Mouse (Mus musculus) MEL (cell line): ENCODE measurements around the gene Smyd1. TPM values are rescaled to one million over a fixed set of nuclear protein-coding genes. Genes with fewer than 3 reads are reported as not detected.
A peak's percentile ranks its signal among the peaks of the same experiment; 100 is the strongest.

ENCODE experiments used
- DNase-seq: peaks from one replicate; pipeline ENCODE4 v3.0.0; 2011; ENCODE audit warnings: low read depth, low spot score
- H3K27ac ChIP-seq: 2 replicates; pipeline ENCODE4 v1.5.1; 2012; ENCODE audit warnings: low read depth, mild to moderate bottlenecking, control low read depth, low read length, moderate library complexity; ENCODE audit not compliant: control insufficient read depth
- H3K27me3 ChIP-seq, 2 experiments: fragments of 150-350 bp in 1 of 2; sonication (generic) in 1 of 2; 2 replicates each; pipeline ENCODE4 v1.6.1; 2012; ENCODE audit warnings: low read length in 2 of 2, mild to moderate bottlenecking in 2 of 2, improper control_type of control experiment in 1 of 2, moderate library complexity in 1 of 2; ENCODE audit not compliant: insufficient read depth in 2 of 2, control insufficient read depth in 1 of 2
- H3K36me3 ChIP-seq, 2 experiments: 2 replicates each; pipeline ENCODE4 v1.6.1; 2012 to 2014; ENCODE audit warnings: low read length in 2 of 2, improper control_type of control experiment in 1 of 2, inconsistent platforms in 1 of 2, mild to moderate bottlenecking in 1 of 2; ENCODE audit not compliant: insufficient read depth in 2 of 2, control insufficient read depth in 1 of 2
- H3K4me1 ChIP-seq, 2 experiments: fragments of 150-350 bp in 1 of 2; sonication (generic) in 1 of 2; 2 replicates each; pipeline ENCODE4 v1.6.1; 2012; ENCODE audit warnings: low read length in 2 of 2, improper control_type of control experiment in 1 of 2, mild to moderate bottlenecking in 1 of 2; ENCODE audit not compliant: insufficient read depth in 2 of 2, control insufficient read depth in 1 of 2
- H3K4me3 ChIP-seq, 2 experiments: fragments of 150-350 bp in 1 of 2; sonication (generic) in 1 of 2; 2 replicates each; pipeline ENCODE4 v1.5.1; 2012; ENCODE audit warnings: low read depth in 2 of 2, low read length in 2 of 2, mild to moderate bottlenecking in 2 of 2, moderate library complexity in 2 of 2, control low read depth in 1 of 2, improper control_type of control experiment in 1 of 2; ENCODE audit not compliant: control insufficient read depth in 1 of 2, insufficient read depth in 1 of 2
- H3K79me2 ChIP-seq: 2 replicates; pipeline ENCODE4 v1.6.1; 2012; ENCODE audit warnings: mild to moderate bottlenecking, low read length, moderate library complexity; ENCODE audit not compliant: control insufficient read depth, poor library complexity, insufficient read depth
- H3K9ac ChIP-seq: 2 replicates; pipeline ENCODE4 v1.6.1; 2012; ENCODE audit warnings: low read depth, mild to moderate bottlenecking, control low read depth, low read length, moderate library complexity; ENCODE audit not compliant: control insufficient read depth, poor library complexity, severe bottlenecking
- H3K9me3 ChIP-seq: fragments of 150-350 bp; sonication (generic); replicated peaks from 2 replicates; pipeline ENCODE4 v1.6.1; 2012; ENCODE audit warnings: mild to moderate bottlenecking, low read length, improper control_type of control experiment, moderate library complexity; ENCODE audit not compliant: insufficient read depth
- CHD1 ChIP-seq: IDR thresholded peaks from 2 replicates; pipeline ENCODE4 v1.6.1; 2012; ENCODE audit warnings: low read depth, mild to moderate bottlenecking, inconsistent platforms, low read length, improper control_type of control experiment
- ELF1 ChIP-seq: IDR thresholded peaks from 2 replicates; pipeline ENCODE4 v1.6.1; 2014; ENCODE audit warnings: low read depth, mild to moderate bottlenecking, inconsistent platforms, low read length, improper control_type of control experiment, moderate library complexity
- EP300 ChIP-seq, 2 experiments: IDR thresholded peaks; 2 replicates each; pipeline ENCODE4 v1.6.1; 2011; ENCODE audit warnings: improper control_type of control experiment in 2 of 2, low read length in 2 of 2, low read depth in 1 of 2, mild to moderate bottlenecking in 1 of 2
- ETS1 ChIP-seq: IDR thresholded peaks from 2 replicates; pipeline ENCODE4 v1.6.1; 2012; ENCODE audit warnings: low read depth, mild to moderate bottlenecking, inconsistent platforms, low read length, improper control_type of control experiment, moderate library complexity
- GABPA ChIP-seq: IDR thresholded peaks from 2 replicates; pipeline ENCODE4 v1.6.1; 2012; ENCODE audit warnings: low read depth, mild to moderate bottlenecking, inconsistent platforms, low read length, improper control_type of control experiment, moderate library complexity
- MAX ChIP-seq: IDR thresholded peaks from 2 replicates; pipeline ENCODE4 v1.6.1; 2011; ENCODE audit warnings: low read length, improper control_type of control experiment
- MEF2A ChIP-seq: IDR thresholded peaks from 2 replicates; pipeline ENCODE4 v1.6.1; 2014; ENCODE audit warnings: low read depth, mild to moderate bottlenecking, inconsistent platforms, low read length, improper control_type of control experiment; ENCODE audit not compliant: poor library complexity, insufficient replicate concordance, severe bottlenecking; ENCODE audit errors: extremely low read depth
- MXI1 ChIP-seq: IDR thresholded peaks from 2 replicates; pipeline ENCODE4 v1.6.1; 2011; ENCODE audit warnings: mild to moderate bottlenecking, low read depth, low read length, improper control_type of control experiment
- MYB ChIP-seq: IDR thresholded peaks from 2 replicates; pipeline ENCODE4 v1.6.1; 2011; ENCODE audit warnings: mild to moderate bottlenecking, low read depth, low read length, improper control_type of control experiment
- MYC ChIP-seq: IDR thresholded peaks from 2 replicates; pipeline ENCODE4 v1.6.1; 2011; ENCODE audit warnings: low read depth, mild to moderate bottlenecking, low read length, improper control_type of control experiment, moderate library complexity
- NELFE ChIP-seq: IDR thresholded peaks from 2 replicates; pipeline ENCODE4 v1.6.1; 2011; ENCODE audit warnings: low read depth, low read length, improper control_type of control experiment
- NRF1 ChIP-seq: IDR thresholded peaks from 2 replicates; pipeline ENCODE4 v1.6.1; 2014; ENCODE audit warnings: low read depth, mild to moderate bottlenecking, inconsistent platforms, low read length, improper control_type of control experiment, moderate library complexity; ENCODE audit not compliant: poor library complexity, insufficient read depth, severe bottlenecking
- POLR2A ChIP-seq, 2 experiments: IDR thresholded peaks; 2 replicates each; pipeline ENCODE4 v1.6.1; 2011 to 2012; ENCODE audit warnings: low read length in 2 of 2, mild to moderate bottlenecking in 2 of 2, control low read depth in 1 of 2, improper control_type of control experiment in 1 of 2, low read depth in 1 of 2, moderate library complexity in 1 of 2; ENCODE audit not compliant: control insufficient read depth in 1 of 2, insufficient read depth in 1 of 2, poor library complexity in 1 of 2
- POLR2AphosphoS2 ChIP-seq: IDR thresholded peaks from 2 replicates; pipeline ENCODE4 v1.6.1; 2011; ENCODE audit warnings: low read length, improper control_type of control experiment
- POLR2AphosphoS5 ChIP-seq: IDR thresholded peaks from 2 replicates; pipeline ENCODE4 v1.6.1; 2012; ENCODE audit warnings: low read depth, borderline replicate concordance, mild to moderate bottlenecking, inconsistent platforms, low read length, moderate library complexity, mixed read lengths
- RAD21 ChIP-seq: IDR thresholded peaks from 2 replicates; pipeline ENCODE4 v1.6.1; 2011; ENCODE audit warnings: mild to moderate bottlenecking, low read depth, low read length, improper control_type of control experiment
- RCOR1 ChIP-seq: IDR thresholded peaks from 2 replicates; pipeline ENCODE4 v1.6.1; 2012; ENCODE audit warnings: low read depth, mild to moderate bottlenecking, inconsistent platforms, low read length, improper control_type of control experiment
- TAL1 ChIP-seq: IDR thresholded peaks from 2 replicates; pipeline ENCODE4 v1.6.1; 2012; ENCODE audit warnings: mild to moderate bottlenecking, inconsistent platforms, low read length, moderate library complexity, mixed read lengths
- UBTF ChIP-seq: IDR thresholded peaks from 2 replicates; pipeline ENCODE4 v1.6.1; 2012; ENCODE audit warnings: low read depth, mild to moderate bottlenecking, inconsistent platforms, low read length, improper control_type of control experiment, moderate library complexity, borderline replicate concordance; ENCODE audit not compliant: insufficient read depth
- USF2 ChIP-seq, 2 experiments: IDR thresholded peaks; 2 replicates each; pipeline ENCODE4 v1.6.1; 2011 to 2012; ENCODE audit warnings: improper control_type of control experiment in 2 of 2, low read length in 2 of 2, borderline replicate concordance in 1 of 2, inconsistent platforms in 1 of 2, low read depth in 1 of 2, mild to moderate bottlenecking in 1 of 2; ENCODE audit not compliant: insufficient read depth in 1 of 2
- ZC3H11A ChIP-seq: IDR thresholded peaks from 2 replicates; pipeline ENCODE4 v1.6.1; 2012; ENCODE audit warnings: low read depth, mild to moderate bottlenecking, inconsistent platforms, low read length, improper control_type of control experiment
- ZKSCAN1 ChIP-seq: IDR thresholded peaks from 2 replicates; pipeline ENCODE4 v1.6.1; 2012; ENCODE audit warnings: low read depth, mild to moderate bottlenecking, inconsistent platforms, low read length, improper control_type of control experiment, moderate library complexity
- ZMIZ1 ChIP-seq: IDR thresholded peaks from 2 replicates; pipeline ENCODE4 v1.6.1; 2012; ENCODE audit warnings: low read depth, mild to moderate bottlenecking, inconsistent platforms, low read length, improper control_type of control experiment, moderate library complexity
- ZNF384 ChIP-seq: IDR thresholded peaks from 2 replicates; pipeline ENCODE4 v1.6.1; 2012; ENCODE audit warnings: low read depth, mild to moderate bottlenecking, inconsistent platforms, low read length, improper control_type of control experiment
- polyA plus RNA-seq, 2 experiments: library from polyadenylated mRNA; stranded (reverse) in 1 of 2; unstranded in 1 of 2; fragments of >175 nt in 1 of 2; fragments of >200 nt in 1 of 2; gene quantifications; 2 replicates each; pipeline versions ENCODE4 v1.2.1 to v1.2.4; 2012; ENCODE audit warnings: low replicate concordance in 2 of 2, low read depth in 1 of 2; ENCODE audit not compliant: insufficient read length in 2 of 2, insufficient read depth in 1 of 2, missing spikeins in 1 of 2
- total RNA-seq: library from RNA; depleted of rRNA; stranded (reverse); fragments of 300-350 nt; gene quantifications from 2 replicates; pipeline ENCODE4 v1.2.3, GENCODE M21; 2012

Gene Smyd1
- total and polyA plus RNA-seq, 3 experiments: 0.19 TPM; not detected in 2

GRCm38 (mm10) chr6:71271389-71272315 lies 50.4 kb downstream of the Smyd1 start, which contains the start of gene Krcc1 (continued):
- TF ChIP-seq MYB (no peak), ZMIZ1 (no peak), GABPA (no peak), ZC3H11A (no peak), POLR2AphosphoS5 (no peak)

- Histone ChIP-seq H3K27ac (peak overlapping the region; percentile 99), H3K4me1 (peaks cover 14 to 16% of the 10 kb centered on the region in 2 experiments), H3K36me3 (peaks cover 0 to 25% of the 10 kb centered on the region in 2 experiments; a peak in 3 of 4 replicates), H3K9me3 (no peaks in the 10 kb centered on the region), H3K4me3 (peak overlapping the region; percentile 51 to 75), H3K27me3 (no peaks in the 10 kb centered on the region), H3K79me2 (peaks cover 21% of the 10 kb centered on the region), H3K9ac (peak overlapping the region; percentile 70)
- no peak for DNase-seq
- no peak for TF ChIP-seq POLR2AphosphoS2
- peak; percentile 49 for TF ChIP-seq NELFE
Measured at GRCm38 (mm10) chr6:71271057-71271388, 51.0 kb downstream of the Smyd1 start.

GRCm38 (mm10) chr6:71270301-71271056 lies 51.6 kb downstream of the Smyd1 start:
- peak; percentile 90 for DNase-seq
- TF ChIP-seq ZC3H11A (no peak), MAX (no peak), CHD1 (peak; percentile 91; the same call in 1 of the 2 replicates), ETS1 (no peak; the same call in 1 of the 2 replicates), RAD21 (no peak), NRF1 (no peak), TAL1 (0 out of 2 replicates have a peak, but pooled peaks have one; percentile 13), ELF1 (0 out of 2 replicates have a peak, but pooled peaks have one; percentile 14), MYB (no peak), MYC (no peak; the same call in 1 of the 2 replicates), RCOR1 (peak; percentile 77), GABPA (no peak), EP300 (IDR thresholded peaks at IDR 0.05; ENCODE audit: low read depth in 1 of 2, low read length in 2 of 2) (peak in 1 of 2 experiments; percentile 69; a peak in 2 of 4 replicates), POLR2A (IDR thresholded peaks at IDR 0.05; ENCODE audit: control insufficient read depth in 1 of 2, insufficient read depth in 1 of 2, low read depth in 1 of 2, low read length in 2 of 2, poor library complexity in 1 of 2) (peak in 1 of 2 experiments; percentile 74), MXI1 (no peak), USF2 (IDR thresholded peaks at IDR 0.05; ENCODE audit: borderline replicate concordance in 1 of 2, insufficient read depth in 1 of 2, low read depth in 1 of 2, low read length in 2 of 2) (no peak), MEF2A (no peak), ZKSCAN1 (no peak), UBTF (no peak), ZNF384 (no peak)

More at GRCm38 (mm10) chr6:71270301-71271056, 51.6 kb downstream of the Smyd1 start:
- Histone ChIP-seq H3K27ac (peak overlapping the region; percentile 99), H3K9ac (peak overlapping the region; percentile 78), H3K27me3 (no peaks in the 10 kb centered on the region), H3K36me3 (peaks cover 0 to 23% of the 10 kb centered on the region in 2 experiments; a peak in 3 of 4 replicates), H3K4me1 (peaks cover 13 to 14% of the 10 kb centered on the region in 2 experiments), H3K4me3 (peak overlapping the region; percentile 58 to 75), H3K79me2 (peaks cover 21% of the 10 kb centered on the region), H3K9me3 (no peaks in the 10 kb centered on the region)
